Mouse (Mus musculus) gastrocnemius, adult 18-20 months (tissue): ENCODE results near the gene Exoc3l4. TPM values are rescaled to one million over a fixed set of nuclear protein-coding genes. Genes with fewer than 3 reads are reported as not detected.

Source experiments
- total RNA-seq, 2 experiments: library from RNA; stranded (reverse); gene quantifications; 2 replicates each; pipeline ENCODE4 v1.2.3; 2021

Exoc3l4 gene
- total RNA-seq, 2 experiments from 2014 or later, result 2.0 to 3.4 TPM

Other genes with a start within 250 kb of the Exoc3l4 start
- gene 4930595D18Rik, start 232.5 kb upstream of the Exoc3l4 start, total RNA-seq, result not detected
- gene Amn, start 145.9 kb upstream of the Exoc3l4 start, total RNA-seq, result not detected
- gene Cdc42bpb, start 39.3 kb upstream of the Exoc3l4 start, total RNA-seq, result 10 to 100 TPM; 17.3 to 21.2 TPM
- not detected for gene Lbhd2, start 10.2 kb upstream of the Exoc3l4 start, total RNA-seq
- 10 to 100 TPM; 38.8 to 52.9 TPM for gene Tnfaip2, start 25.5 kb downstream of the Exoc3l4 start, total RNA-seq
- gene Gm266, start 68.8 kb downstream of the Exoc3l4 start, total RNA-seq, result under 1 TPM in 1 of 2 experiments, not detected in 1; 0.18 TPM
- 100 to 1,000 TPM; 160 to 165 TPM for gene Eif5, start 121.0 kb downstream of the Exoc3l4 start, total RNA-seq
- gene Mark3, start 157.5 kb downstream of the Exoc3l4 start, total RNA-seq, result 10 to 100 TPM; 52.7 to 55.0 TPM